Mouse (Mus musculus): ENCODE data around the gene Slit3. TPM values are rescaled to one million over a fixed set of nuclear protein-coding genes. Genes with fewer than 3 reads are reported as not detected.

The Slit3 gene
- polyA plus RNA-seq, 1 experiment from 2014 or later = 5.8 TPM

GRCm38 (mm10) chr11:35270396-35270795 lies 149.4 kb downstream of the Slit3 start:
- WGBS = 88% methylated on average over 9 of the region's 9 CpGs

GRCm38 (mm10) chr11:35273416-35273815 lies 152.4 kb downstream of the Slit3 start:
- Histone ChIP-seq H3K9ac (replicated peaks; ENCODE audit: low read depth, low read length) (no peak overlapping the region), H3K27ac (ENCODE audit: low read length) (no peak overlapping the region), H3K4me3 (replicated peaks; ENCODE audit: low read length) (no peak overlapping the region), H3K4me1 (replicated peaks; ENCODE audit: control insufficient read depth, insufficient read depth, low read length) (peaks cover 7% of the 10 kb centered on the region), H3K4me2 (ENCODE audit: low read length) (no peak overlapping the region), H3K27me3 (replicated peaks; ENCODE audit: control insufficient read depth, insufficient read depth, low read length) (no peaks in the 10 kb centered on the region), H3K36me3 (ENCODE audit: control insufficient read depth, insufficient read depth) (no peaks in the 10 kb centered on the region), H3K9me3 (ENCODE audit: control insufficient read depth, low read length) (no peaks in the 10 kb centered on the region)
- no peak for ATAC-seq
- WGBS = 18% methylated on average over 10 of the region's 10 CpGs

More at GRCm38 (mm10) chr11:35270396-35270795, 149.4 kb downstream of the Slit3 start:
- H3K4me3 ChIP-seq (replicated peaks; ENCODE audit: low read length) = no peak overlapping the region
- no peak for ATAC-seq
- H3K27me3 ChIP-seq (replicated peaks; ENCODE audit: control insufficient read depth, insufficient read depth, low read length) = no peaks in the 10 kb centered on the region
- H3K4me2 ChIP-seq (ENCODE audit: low read length) = no peak overlapping the region
- no peak overlapping the region for H3K27ac ChIP-seq (ENCODE audit: low read length)
- H3K4me1 ChIP-seq (replicated peaks; ENCODE audit: control insufficient read depth, insufficient read depth, low read length) = peaks cover 5% of the 10 kb centered on the region; the same call in 1 of the 2 replicates
- no peaks in the 10 kb centered on the region for H3K9me3 ChIP-seq (ENCODE audit: control insufficient read depth, low read length)
- H3K36me3 ChIP-seq (ENCODE audit: control insufficient read depth, insufficient read depth) = no peaks in the 10 kb centered on the region
- H3K9ac ChIP-seq (replicated peaks; ENCODE audit: low read depth, low read length) = no peak overlapping the region

- Histone ChIP-seq H3K27ac (ENCODE audit: low read length) (no peak overlapping the region), H3K4me2 (ENCODE audit: low read length) (no peak overlapping the region), H3K9me3 (ENCODE audit: control insufficient read depth, low read length) (no peaks in the 10 kb centered on the region), H3K36me3 (ENCODE audit: control insufficient read depth, insufficient read depth) (no peaks in the 10 kb centered on the region), H3K27me3 (replicated peaks; ENCODE audit: control insufficient read depth, insufficient read depth, low read length) (no peaks in the 10 kb centered on the region), H3K4me3 (replicated peaks; ENCODE audit: low read length) (no peak overlapping the region), H3K4me1 (replicated peaks; ENCODE audit: control insufficient read depth, insufficient read depth, low read length) (peaks cover 9% of the 10 kb centered on the region), H3K9ac (replicated peaks; ENCODE audit: low read depth, low read length) (no peak overlapping the region)
- ATAC-seq = no peak
- WGBS = 94% methylated on average over 3 of the region's 3 CpGs
Observed at GRCm38 (mm10) chr11:35274036-35274435, 153.0 kb downstream of the Slit3 start.

GRCm38 (mm10) chr11:35275300-35275699 lies 154.3 kb downstream of the Slit3 start:
- H3K4me1 ChIP-seq (replicated peaks; ENCODE audit: control insufficient read depth, insufficient read depth, low read length) = peaks cover 9% of the 10 kb centered on the region
- H3K27me3 ChIP-seq (replicated peaks; ENCODE audit: control insufficient read depth, insufficient read depth, low read length) = no peaks in the 10 kb centered on the region
- no peak overlapping the region for H3K4me3 ChIP-seq (replicated peaks; ENCODE audit: low read length)
- ATAC-seq = no peak
- H3K9me3 ChIP-seq (ENCODE audit: control insufficient read depth, low read length) = no peaks in the 10 kb centered on the region
- WGBS = 85% methylated on average over 7 of the region's 7 CpGs
- H3K36me3 ChIP-seq (ENCODE audit: control insufficient read depth, insufficient read depth) = no peaks in the 10 kb centered on the region
- no peak overlapping the region for H3K4me2 ChIP-seq (ENCODE audit: low read length)
- H3K27ac ChIP-seq (ENCODE audit: low read length) = no peak overlapping the region
- no peak overlapping the region for H3K9ac ChIP-seq (replicated peaks; ENCODE audit: low read depth, low read length)

GRCm38 (mm10) chr11:35276001-35276400 lies 155.0 kb downstream of the Slit3 start:
- Histone ChIP-seq H3K9ac (replicated peaks; ENCODE audit: low read depth, low read length) (no peak overlapping the region), H3K9me3 (ENCODE audit: control insufficient read depth, low read length) (no peaks in the 10 kb centered on the region), H3K4me2 (ENCODE audit: low read length) (no peak overlapping the region), H3K27ac (ENCODE audit: low read length) (no peak overlapping the region), H3K27me3 (replicated peaks; ENCODE audit: control insufficient read depth, insufficient read depth, low read length) (no peaks in the 10 kb centered on the region), H3K36me3 (ENCODE audit: control insufficient read depth, insufficient read depth) (no peaks in the 10 kb centered on the region), H3K4me3 (replicated peaks; ENCODE audit: low read length) (no peak overlapping the region), H3K4me1 (replicated peaks; ENCODE audit: control insufficient read depth, insufficient read depth, low read length) (peaks cover 9% of the 10 kb centered on the region)
- ATAC-seq = no peak
- WGBS = 25% methylated on average over 11 of the region's 11 CpGs

GRCm38 (mm10) chr11:35278128-35278769 lies 157.2 kb downstream of the Slit3 start:
- Histone ChIP-seq H3K36me3 (ENCODE audit: control insufficient read depth, insufficient read depth) (no peaks in the 10 kb centered on the region), H3K4me2 (ENCODE audit: low read length) (no peak overlapping the region), H3K27ac (ENCODE audit: low read length) (no peak overlapping the region), H3K27me3 (replicated peaks; ENCODE audit: control insufficient read depth, insufficient read depth, low read length) (no peaks in the 10 kb centered on the region), H3K4me3 (replicated peaks; ENCODE audit: low read length) (no peak overlapping the region), H3K4me1 (replicated peaks; ENCODE audit: control insufficient read depth, insufficient read depth, low read length) (peaks cover 16% of the 10 kb centered on the region), H3K9me3 (ENCODE audit: control insufficient read depth, low read length) (no peaks in the 10 kb centered on the region), H3K9ac (replicated peaks; ENCODE audit: low read depth, low read length) (no peak overlapping the region)
- WGBS = 64% methylated on average over 16 of the region's 16 CpGs
- no peak for ATAC-seq

- ATAC-seq = no peak
- Histone ChIP-seq H3K36me3 (ENCODE audit: control insufficient read depth, insufficient read depth) (no peaks in the 10 kb centered on the region), H3K4me1 (replicated peaks; ENCODE audit: control insufficient read depth, insufficient read depth, low read length) (peaks cover 23% of the 10 kb centered on the region), H3K27me3 (replicated peaks; ENCODE audit: control insufficient read depth, insufficient read depth, low read length) (no peaks in the 10 kb centered on the region), H3K9me3 (ENCODE audit: control insufficient read depth, low read length) (no peaks in the 10 kb centered on the region), H3K27ac (ENCODE audit: low read length) (no peak overlapping the region), H3K4me3 (replicated peaks; ENCODE audit: low read length) (no peak overlapping the region), H3K9ac (replicated peaks; ENCODE audit: low read depth, low read length) (no peak overlapping the region), H3K4me2 (ENCODE audit: low read length) (no peak overlapping the region)
- WGBS = 79% methylated on average over 6 of the region's 6 CpGs
Observed at GRCm38 (mm10) chr11:35280826-35281225, 159.8 kb downstream of the Slit3 start.

GRCm38 (mm10) chr11:35282001-35282632 lies 161.1 kb downstream of the Slit3 start:
- H3K4me3 ChIP-seq (replicated peaks; ENCODE audit: low read length) = no peak overlapping the region
- no peak overlapping the region for H3K9ac ChIP-seq (replicated peaks; ENCODE audit: low read depth, low read length)
- no peaks in the 10 kb centered on the region for H3K9me3 ChIP-seq (ENCODE audit: control insufficient read depth, low read length)
- no peak overlapping the region for H3K4me2 ChIP-seq (ENCODE audit: low read length)
- WGBS = 60% methylated on average over 5 of the region's 5 CpGs
- no peak overlapping the region for H3K27ac ChIP-seq (ENCODE audit: low read length)
- H3K27me3 ChIP-seq (replicated peaks; ENCODE audit: control insufficient read depth, insufficient read depth, low read length) = no peaks in the 10 kb centered on the region
- ATAC-seq = no peak
- peaks cover 30% of the 10 kb centered on the region for H3K4me1 ChIP-seq (replicated peaks; ENCODE audit: control insufficient read depth, insufficient read depth, low read length)
- H3K36me3 ChIP-seq (ENCODE audit: control insufficient read depth, insufficient read depth) = no peaks in the 10 kb centered on the region

- peak; percentile 71 for ATAC-seq
- 13% methylated on average over 12 of the region's 12 CpGs for WGBS
- Histone ChIP-seq H3K4me2 (ENCODE audit: low read length) (peak overlapping the region; percentile 31), H3K9ac (replicated peaks; ENCODE audit: low read depth, low read length) (peak overlapping the region; percentile 40), H3K9me3 (ENCODE audit: control insufficient read depth, low read length) (no peaks in the 10 kb centered on the region), H3K27me3 (replicated peaks; ENCODE audit: control insufficient read depth, insufficient read depth, low read length) (no peaks in the 10 kb centered on the region), H3K36me3 (ENCODE audit: control insufficient read depth, insufficient read depth) (no peaks in the 10 kb centered on the region), H3K4me3 (replicated peaks; ENCODE audit: low read length) (no peak overlapping the region), H3K4me1 (replicated peaks; ENCODE audit: control insufficient read depth, insufficient read depth, low read length) (peaks cover 33% of the 10 kb centered on the region), H3K27ac (ENCODE audit: low read length) (peak overlapping the region; percentile 39)
Observed at GRCm38 (mm10) chr11:35282825-35283571, 162.0 kb downstream of the Slit3 start.
